Mouse (Mus musculus): ENCODE data around the gene Lama1.

GRCm38 (mm10) chr17:67864363-67864762, 167.3 kb downstream of the Lama1 start:
- TF ChIP-seq CTCF (conservative IDR thresholded peaks at IDR 0.05; ENCODE audit: low read length): no peak
- no peak for TF ChIP-seq NANOG (IDR thresholded peaks at IDR 0.05; ENCODE audit: borderline replicate concordance, low read length)
